Comparison of ENCODE assay signal across 26 mouse cellular contexts in the genomic region with DNA sequence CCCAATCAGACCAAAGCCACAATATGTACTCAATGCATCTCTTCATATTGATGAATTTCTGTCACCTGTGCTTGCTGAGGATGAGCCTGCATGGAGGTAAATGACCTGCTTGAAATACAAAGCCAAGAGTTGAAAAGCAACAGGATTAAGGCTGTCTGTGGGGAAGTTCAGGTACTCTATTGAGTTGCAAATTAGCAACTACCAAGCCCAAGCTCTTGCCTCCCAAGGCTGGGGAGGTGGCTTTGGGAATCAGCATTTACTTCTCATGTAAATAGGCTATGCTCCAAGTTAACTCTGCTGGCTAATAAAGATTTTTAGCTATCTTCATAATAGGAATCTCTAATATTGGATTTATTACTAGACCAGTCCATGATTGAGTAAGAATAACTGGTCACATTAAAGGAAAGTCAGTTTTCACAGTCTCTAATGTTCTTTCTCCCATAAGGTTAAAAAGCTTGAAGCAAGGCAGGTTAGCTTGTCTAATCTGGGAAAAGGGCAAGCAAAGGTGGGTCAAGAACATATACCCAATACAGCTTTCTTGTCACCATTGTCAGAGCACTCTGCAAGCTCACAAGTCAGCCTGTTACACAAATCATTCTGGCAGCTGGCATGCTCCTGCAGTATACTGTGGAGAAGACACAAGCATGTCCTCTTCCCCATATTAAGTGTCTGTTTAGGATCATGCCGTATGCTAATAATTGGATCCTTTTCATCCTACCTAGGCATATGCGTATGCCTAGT. TPM values are rescaled to one million over a fixed set of nuclear protein-coding genes. Genes with fewer than 3 reads are reported as not detected.
DNase-seq lines count a peak whose midpoint lies in the region; ATAC-seq and TF ChIP-seq lines count a peak whose summit lies in the region.
"Had no signal": no experiment of that assay in that cellular context is flagged by ENCODE, and none has a peak within 500 bp of the region (broad histone marks: within the 10 kb centered on the region; RNA-seq: fewer than 3 reads in every experiment).

No protein-coding gene starts in this region.

- no peak overlapping the region for H3K9ac ChIP-seq in ES-E14 (ENCODE audit: insufficient read depth, low read depth, low read length, poor library complexity, severe bottlenecking)
- no peak overlapping the region for H3K9ac ChIP-seq in liver, embryonic 11.5 days (ENCODE audit: low read depth, low read length)
- H3K9ac ChIP-seq: embryonic facial prominence, embryonic 12.5 days; forebrain, embryonic 13.5 days; forebrain, embryonic 15.5 days; forebrain, postnatal 0 days had no signal

- peaks cover 6% of the 10 kb centered on the region in 2 experiments; a peak in 1 of 4 replicates for H3K4me1 ChIP-seq in ES-E14 (ENCODE audit: control insufficient read depth in 2 of 2, insufficient read depth in 2 of 2, low read length in 2 of 2, poor library complexity in 1 of 2)
- H3K4me1 ChIP-seq in liver, embryonic 11.5 days (replicated peaks; ENCODE audit: control insufficient read depth, insufficient read depth, low read length): no peaks in the 10 kb centered on the region
- H3K4me1 ChIP-seq: embryonic facial prominence, embryonic 12.5 days; forebrain, embryonic 13.5 days; forebrain, embryonic 15.5 days had no signal

- ATAC-seq in liver, embryonic 11.5 days (replicated peaks; ENCODE audit: low FRiP score): no peak
- ATAC-seq: CD4-positive, CD25-positive, alpha-beta regulatory T cell, adult 4 months; forebrain, embryonic 13.5 days; forebrain, embryonic 15.5 days; forebrain, postnatal 0 days had no signal

- H3K27me3 ChIP-seq in liver, embryonic 11.5 days (replicated peaks; ENCODE audit: control insufficient read depth, insufficient read depth, low read length): no peaks in the 10 kb centered on the region
- H3K27me3 ChIP-seq: CH12.LX; embryonic facial prominence, embryonic 12.5 days; forebrain, embryonic 13.5 days; forebrain, embryonic 15.5 days had no signal

- H3K4me3 ChIP-seq in ES-E14 (ENCODE audit: insufficient read depth in 1 of 2, low read depth in 1 of 2, low read length in 2 of 2, poor library complexity in 1 of 2, severe bottlenecking in 1 of 2): no peak overlapping the region
- no peak overlapping the region for H3K4me3 ChIP-seq in liver, embryonic 11.5 days (ENCODE audit: low read depth, low read length)
- H3K4me3 ChIP-seq: embryonic facial prominence, embryonic 12.5 days; forebrain, embryonic 13.5 days; forebrain, embryonic 15.5 days had no signal

- intact Hi-C loops in heart, postnatal 14 days (cut with DNase I): no loop called here

- H3K4me2 ChIP-seq in liver, embryonic 11.5 days: no peak overlapping the region
- H3K4me2 ChIP-seq: embryonic facial prominence, embryonic 12.5 days; forebrain, embryonic 13.5 days; forebrain, embryonic 15.5 days had no signal

- WGBS in liver, embryonic 11.5 days: 86% methylated on average over 2 of the region's 2 CpGs

- H3K9me3 ChIP-seq in ES-E14 (ENCODE audit: control insufficient read depth, insufficient read depth, low read depth, low read length): 0 out of 2 replicates have a peak, but pooled peaks cover 3% of the 10 kb centered on the region
- no peaks in the 10 kb centered on the region for H3K9me3 ChIP-seq in liver, embryonic 11.5 days (ENCODE audit: control insufficient read depth, low read length)
- H3K9me3 ChIP-seq: embryonic facial prominence, embryonic 12.5 days; forebrain, embryonic 13.5 days; forebrain, embryonic 15.5 days had no signal

- peak overlapping the region; percentile 94 for H3K27ac ChIP-seq in ES-E14 (ENCODE audit: insufficient read depth, low read depth, low read length, poor library complexity, severe bottlenecking)
- no peak overlapping the region for H3K27ac ChIP-seq in liver, embryonic 11.5 days (ENCODE audit: low read depth, low read length)
- H3K27ac ChIP-seq: embryonic facial prominence, embryonic 12.5 days; forebrain, embryonic 13.5 days; forebrain, embryonic 15.5 days had no signal

- in situ Hi-C loops in ES-E14 (cut with MboI; ENCODE audit: low sequenced_read_pairs in 2 of 2, unreplicated experiment in 2 of 2): no loop called here

- H3K36me3 ChIP-seq in ES-E14 (ENCODE audit: control insufficient read depth, insufficient read depth, low read length, poor library complexity, severe bottlenecking): no peaks in the 10 kb centered on the region
- H3K36me3 ChIP-seq in liver, embryonic 11.5 days (ENCODE audit: control insufficient read depth, insufficient read depth, low read length): no peaks in the 10 kb centered on the region
- H3K36me3 ChIP-seq: embryonic facial prominence, embryonic 12.5 days; forebrain, embryonic 15.5 days had no signal

- DNase-seq in heart, adult 11 months: peak; percentile 82
- DNase-seq in heart, postnatal 14 days: no peak
- peak; percentile 60 for DNase-seq in ES-E14 (ENCODE audit: low read depth, low spot score)
- peak; percentile 29 for DNase-seq in WW6 (ENCODE audit: low read depth, low spot score)
- DNase-seq in spleen, postnatal 10 days (ENCODE audit: low spot score in 2 of 2): no peak
- no peak for DNase-seq in T-cell, adult 2 months (ENCODE audit: low spot score)
- no peak for DNase-seq in liver, embryonic 11.5 days (ENCODE audit: low spot score)
- DNase-seq: adrenal gland, adult 2 months; adrenal gland, postnatal 10 days; adrenal gland, postnatal 25 days; B cell, adult 2 months; cerebellum, adult 11 months; cerebellum, adult 18-20 months; cerebellum, adult 8-10 months; cerebellum, adult 9-11 months; cerebellum, postnatal 14 days; cerebellum, postnatal 36 days; embryo, embryonic 11 days; forebrain, postnatal 0 days had no signal

TF ChIP-seq in ES-E14, 5 proteins besides CTCF, POLR2A, EP300 and RAD21:
- TF ChIP-seq ZC3H11A (IDR thresholded peaks at IDR 0.05; ENCODE audit: borderline replicate concordance, low read depth, low read length) (no peak), MAFK (IDR thresholded peaks at IDR 0.05; ENCODE audit: insufficient read depth, low read depth, low read length) (0 out of 2 replicates have a peak, but pooled peaks have one; percentile 15), CHD2 (IDR thresholded peaks at IDR 0.05; ENCODE audit: low read depth, low read length) (no peak), ZNF384 (IDR thresholded peaks at IDR 0.05; ENCODE audit: low read depth, low read length) (no peak), HCFC1 (IDR thresholded peaks at IDR 0.05; ENCODE audit: borderline replicate concordance, insufficient read depth, low read length) (no peak)

RNA-seq across cellular contexts. Expression of a gene that starts 17.7 kb away (rescaled TPM):
- total RNA-seq in heart, postnatal 14 days (2021): under 1 TPM in 1 of 2 experiments, not detected in 1; 0.17 TPM
- 2.1 and 4.6 TPM in 2 replicates for total RNA-seq in ES-E14 (2012; rRNA removed)
- polyA plus RNA-seq in liver, embryonic 11.5 days (2014; fragmentation: Nextera tagmentation; extraction: Ambion mirVana): 0.16 and 0.22 TPM in 2 replicates
- total RNA-seq: CH12.LX; common myeloid progenitor, adult 5-6 weeks; MEL had no signal
- polyA plus RNA-seq: CD4-positive, CD25-positive, alpha-beta regulatory T cell, adult 4 months had no signal

Comparison
In these comparisons a context has a peak if more than half of its experiments do, and no peak if none do; other contexts are left out.
1. DNase-seq: peak in heart, adult 11 months (single experiment), ES-E14 (single experiment) and WW6 (single experiment); none in heart, postnatal 14 days (0 of 2), spleen, postnatal 10 days (0 of 2), T-cell, adult 2 months (single experiment) and liver, embryonic 11.5 days (single experiment).